Mouse (Mus musculus) stomach, embryonic 14.5 days (tissue): ENCODE data around the gene Cbx1. TPM values are rescaled to one million over a fixed set of nuclear protein-coding genes. Genes with fewer than 3 reads are reported as not detected.
A peak's percentile ranks its signal among the peaks of the same experiment; 100 is the strongest.

ENCODE experiments used
- ATAC-seq: fragments of 200-750 bp; cut with Nextera tagmentation; 2 replicates; pipeline ENCODE4 v1.8.0; 2017; ENCODE audit warnings: low read depth, moderate TSS enrichment; ENCODE audit not compliant: insufficient number of reproducible peaks, insufficient read depth, low FRiP score
- H3K27ac ChIP-seq: fragments of 300-500 bp; sonication (generic); 2 replicates; pipeline ENCODE4 v1.5.1; 2014; ENCODE audit warnings: mild to moderate bottlenecking, low read length, moderate library complexity, mixed read lengths
- H3K27me3 ChIP-seq: fragments of 300-500 bp; sonication (generic); 2 replicates; pipeline ENCODE4 v1.6.1; 2014; ENCODE audit warnings: low read length, control low read depth, mixed read lengths; ENCODE audit not compliant: control insufficient read depth, insufficient read depth
- H3K36me3 ChIP-seq: fragments of 300-500 bp; sonication (generic); 2 replicates; pipeline ENCODE4 v1.6.1; 2014; ENCODE audit warnings: mild to moderate bottlenecking, control low read depth, low read length, moderate library complexity, mixed read lengths; ENCODE audit not compliant: control insufficient read depth, insufficient read depth
- H3K4me1 ChIP-seq: fragments of 300-500 bp; sonication (generic); 2 replicates; pipeline ENCODE4 v1.6.1; 2014; ENCODE audit warnings: low read length, control low read depth, mixed read lengths; ENCODE audit not compliant: control insufficient read depth, insufficient read depth
- H3K4me2 ChIP-seq: fragments of 300-500 bp; sonication (generic); replicated peaks from 2 replicates; pipeline ENCODE4 v1.6.1; 2014; ENCODE audit warnings: low read depth, low read length, control low read depth
- H3K4me3 ChIP-seq: fragments of 300-500 bp; sonication (generic); 2 replicates; pipeline ENCODE4 v1.5.1; 2014; ENCODE audit warnings: low read depth, low read length, control low read depth
- H3K9ac ChIP-seq: fragments of 300-500 bp; sonication (generic); replicated peaks from 2 replicates; pipeline ENCODE4 v1.6.1; 2014; ENCODE audit warnings: low read depth, mild to moderate bottlenecking, control low read depth, low read length, moderate library complexity, mixed read lengths
- H3K9me3 ChIP-seq: fragments of 300-500 bp; sonication (generic); 2 replicates; pipeline ENCODE4 v1.6.1; 2016; ENCODE audit warnings: low read depth, low read length, control low read depth; ENCODE audit not compliant: control insufficient read depth
- WGBS: fragments of 180-500 bp; shearing (Covaris S2); extraction: QIAGEN DNeasy Blood & Tissue Kit; methylation state at CpG from one replicate; pipeline ENCODE4 v1.1.7; 2014; 5-methylcytosine and 5-hydroxymethylcytosine counted together
- polyA plus RNA-seq: library from polyadenylated mRNA; unstranded; fragments of >200 nt; fragmentation: Nextera tagmentation; extraction: Ambion mirVana; gene quantifications from 2 replicates; pipeline ENCODE4 v1.2.1, GENCODE M21; 2014

Gene Cbx1
- polyA plus RNA-seq, 1 experiment from 2014 or later, result 105 TPM

- Histone ChIP-seq H3K4me2 (peak overlapping the region; percentile 75), H3K4me3 (peak overlapping the region; percentile 34), H3K27ac (peak overlapping the region; percentile 81; the same call in 1 of the 2 replicates), H3K9me3 (no peaks in the 10 kb centered on the region), H3K9ac (peak overlapping the region; percentile 31), H3K4me1 (peaks cover 53% of the 10 kb centered on the region), H3K27me3 (no peaks in the 10 kb centered on the region), H3K36me3 (peaks cover 49% of the 10 kb centered on the region)
- peak; percentile 4; the same call in 1 of the 2 replicates for ATAC-seq
- whole genome bisulfite sequencing, result 8% methylated on average over 9 of the region's 13 CpGs
Measured at GRCm38 (mm10) chr11:96823471-96823837, 34.5 kb downstream of the Cbx1 start.

- Histone ChIP-seq H3K27ac (peak overlapping the region; percentile 81), H3K36me3 (peaks cover 42% of the 10 kb centered on the region), H3K4me1 (peaks cover 57% of the 10 kb centered on the region), H3K9ac (peak overlapping the region; percentile 31), H3K4me2 (peak overlapping the region; percentile 75), H3K9me3 (no peaks in the 10 kb centered on the region), H3K27me3 (no peaks in the 10 kb centered on the region), H3K4me3 (peak overlapping the region; percentile 34)
- ATAC-seq, result peak; percentile 92
- 1% methylated on average over 26 of the region's 26 CpGs for WGBS
Measured at GRCm38 (mm10) chr11:96823880-96824782, 35.2 kb downstream of the Cbx1 start.

DNA sequence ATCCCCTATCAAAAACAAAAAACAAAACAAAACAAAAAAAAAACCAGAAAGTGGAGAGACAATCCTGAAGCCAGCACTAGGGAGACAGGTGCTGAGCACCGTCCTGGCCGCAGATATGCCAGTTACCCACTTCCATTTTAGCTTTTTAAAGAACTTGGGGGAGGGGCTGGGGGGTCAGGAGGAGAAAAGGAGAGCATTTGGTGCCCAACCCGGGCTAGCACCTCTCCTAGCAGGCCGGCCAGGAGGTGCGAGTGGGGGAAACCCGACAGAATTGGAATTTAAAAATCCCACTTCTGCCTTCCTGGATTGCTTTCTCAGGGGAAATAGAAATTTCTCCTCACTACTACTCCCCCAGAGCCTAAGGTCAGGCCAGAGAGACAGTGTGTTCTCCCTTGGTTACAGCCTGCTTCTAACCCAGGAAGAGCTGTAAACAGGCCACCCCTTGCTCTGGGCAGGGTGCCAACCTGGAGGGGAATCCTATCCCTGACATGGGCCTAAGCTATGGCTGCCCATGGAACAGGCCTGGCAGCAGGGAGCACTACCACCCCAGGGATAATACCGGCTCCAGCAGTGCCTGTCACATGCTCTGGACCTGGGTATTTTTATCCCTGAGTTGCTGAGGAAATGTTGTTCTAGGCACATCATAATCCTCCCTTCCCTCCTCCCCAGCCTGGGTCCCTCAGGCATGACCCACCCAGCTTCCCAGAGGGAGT is 36.0 kb downstream of the Cbx1 start:
- Histone ChIP-seq H3K27me3 (no peaks in the 10 kb centered on the region), H3K4me3 (peak overlapping the region; percentile 34; the same call in 1 of the 2 replicates), H3K4me1 (peaks cover 57% of the 10 kb centered on the region), H3K9ac (no peak overlapping the region; the same call in 1 of the 2 replicates), H3K27ac (peak overlapping the region; percentile 81), H3K9me3 (no peaks in the 10 kb centered on the region), H3K36me3 (peaks cover 34% of the 10 kb centered on the region), H3K4me2 (peak overlapping the region; percentile 75)
- WGBS, result 33% methylated on average over 7 of the region's 7 CpGs
- no peak for ATAC-seq

- Histone ChIP-seq H3K4me2 (peak overlapping the region; percentile 13), H3K4me3 (0 out of 2 replicates have a peak overlapping the region, but pooled peaks have one; percentile 0), H3K27ac (no peak overlapping the region; the same call in 1 of the 2 replicates), H3K9me3 (no peaks in the 10 kb centered on the region), H3K27me3 (no peaks in the 10 kb centered on the region), H3K4me1 (peaks cover 61% of the 10 kb centered on the region), H3K9ac (no peak overlapping the region), H3K36me3 (peaks cover 19% of the 10 kb centered on the region)
- no peak for ATAC-seq
- 63% methylated on average over 2 of the region's 2 CpGs for WGBS
Measured at GRCm38 (mm10) chr11:96826481-96826880, 37.6 kb downstream of the Cbx1 start.

DNA sequence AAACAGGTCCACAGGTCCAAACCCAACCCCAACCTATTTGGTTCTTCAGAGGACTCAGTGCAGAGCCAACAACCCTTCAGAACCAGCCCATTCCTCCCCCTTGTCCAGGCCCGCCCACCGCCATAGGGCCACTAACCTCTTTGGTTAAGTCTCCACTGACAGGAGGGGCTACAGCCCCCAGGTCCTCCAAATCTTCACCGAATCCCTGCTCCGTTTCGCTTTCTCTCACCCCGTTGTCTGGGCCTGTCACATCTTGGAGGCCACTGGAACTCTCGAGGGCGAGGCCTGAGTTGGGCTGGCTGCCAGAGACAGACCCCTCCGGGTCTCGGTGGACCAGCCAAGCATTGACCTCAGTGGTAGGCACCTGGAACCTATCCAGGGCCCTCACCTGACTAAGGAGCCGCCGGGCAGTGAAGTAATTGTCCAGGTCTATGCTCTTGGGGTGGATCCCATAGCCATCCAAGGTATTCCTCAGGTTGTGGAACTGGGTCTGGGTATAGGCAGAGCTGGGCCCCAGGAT is 38.2 kb downstream of the Cbx1 start:
- Histone ChIP-seq H3K4me2 (peak overlapping the region; percentile 13; the same call in 1 of the 2 replicates), H3K4me1 (peaks cover 61% of the 10 kb centered on the region), H3K27me3 (no peaks in the 10 kb centered on the region), H3K36me3 (peaks cover 12% of the 10 kb centered on the region), H3K9ac (no peak overlapping the region), H3K9me3 (no peaks in the 10 kb centered on the region), H3K27ac (no peak overlapping the region; the same call in 1 of the 2 replicates), H3K4me3 (no peak overlapping the region)
- WGBS, result 78% methylated on average over 12 of the region's 12 CpGs
- ATAC-seq, result no peak

DNA sequence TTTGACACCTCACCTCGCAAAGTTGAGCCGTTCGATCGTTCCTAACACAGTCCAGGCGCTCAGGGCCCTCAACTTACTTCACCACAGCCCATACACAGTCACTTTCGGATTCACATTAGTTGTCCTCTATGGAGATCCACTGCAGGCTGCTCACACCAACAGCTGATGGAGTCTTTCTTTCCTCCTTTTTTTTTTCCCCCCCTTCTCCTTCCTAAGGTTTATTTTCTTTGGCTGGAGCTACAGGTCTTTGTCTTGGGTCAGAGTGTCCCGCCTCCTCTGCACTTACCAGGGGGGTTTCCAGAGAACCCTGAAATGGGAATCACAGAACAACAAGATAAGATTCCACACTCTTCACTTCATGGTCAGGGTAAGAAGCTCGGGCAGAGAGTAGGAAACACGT is 39.0 kb downstream of the Cbx1 start:
- H3K4me1 ChIP-seq, result peaks cover 59% of the 10 kb centered on the region
- no peaks in the 10 kb centered on the region for H3K9me3 ChIP-seq
- 73% methylated on average over 9 of the region's 9 CpGs for WGBS
- peak overlapping the region; percentile 85; the same call in 1 of the 2 replicates for H3K4me2 ChIP-seq
- H3K27ac ChIP-seq, result no peak overlapping the region; the same call in 1 of the 2 replicates
- no peaks in the 10 kb centered on the region for H3K27me3 ChIP-seq
- no peak for ATAC-seq
- no peak overlapping the region for H3K4me3 ChIP-seq
- H3K9ac ChIP-seq, result no peak overlapping the region
- H3K36me3 ChIP-seq, result peaks cover 8% of the 10 kb centered on the region

DNA sequence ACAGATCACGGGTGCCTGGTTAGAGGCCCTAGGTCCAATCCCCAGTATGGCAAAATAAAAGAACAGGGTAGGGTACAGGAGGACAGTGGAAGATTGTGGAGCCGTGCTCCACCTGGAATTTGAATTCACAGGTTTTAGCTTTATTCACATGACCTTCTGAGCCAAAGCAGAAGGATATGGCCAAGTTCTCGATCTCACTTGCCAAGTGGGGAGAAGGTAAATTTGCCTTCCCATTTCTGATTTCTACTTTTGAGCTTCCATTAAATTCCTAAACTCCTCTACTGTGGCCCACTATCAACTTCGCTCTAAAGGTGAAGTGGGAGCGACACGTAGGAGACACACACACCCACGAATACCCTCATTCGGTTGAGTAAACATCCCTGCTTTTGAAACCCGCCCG is 40.0 kb downstream of the Cbx1 start:
- H3K4me1 ChIP-seq, result peaks cover 50% of the 10 kb centered on the region
- peak overlapping the region; percentile 85 for H3K4me2 ChIP-seq
- no peaks in the 10 kb centered on the region for H3K27me3 ChIP-seq
- WGBS, result 12% methylated on average over 10 of the region's 10 CpGs
- no peak for ATAC-seq
- peaks cover 8% of the 10 kb centered on the region for H3K36me3 ChIP-seq
- H3K4me3 ChIP-seq, result peak overlapping the region; percentile 84
- peak overlapping the region; percentile 98; the same call in 1 of the 2 replicates for H3K27ac ChIP-seq
- peak overlapping the region; percentile 86 for H3K9ac ChIP-seq
- H3K9me3 ChIP-seq, result no peaks in the 10 kb centered on the region

GRCm38 (mm10) chr11:96829403-96829812 is 40.5 kb downstream of the Cbx1 start:
- Histone ChIP-seq H3K27ac (peak overlapping the region; percentile 98), H3K4me3 (peak overlapping the region; percentile 84), H3K4me2 (peak overlapping the region; percentile 85), H3K9me3 (no peaks in the 10 kb centered on the region), H3K27me3 (no peaks in the 10 kb centered on the region), H3K4me1 (peaks cover 47% of the 10 kb centered on the region), H3K9ac (peak overlapping the region; percentile 86), H3K36me3 (peaks cover 8% of the 10 kb centered on the region)
- under 1% methylated on average over 32 of the region's 33 CpGs for WGBS
- ATAC-seq, result peak; percentile 68
